Mouse (Mus musculus): ENCODE measurements at regions not wholly inside any gene's neighbourhood (a gene's known extent, or its start where the extent isn't known, plus 50 kb on each side); places are given as distances from the start of the nearest gene placed in this dataset.
"Not testable (repeated sequence)": the region's sequence is repeated elsewhere in the genome, so short reads cannot be mapped to it uniquely, and the experiment has no call there.

GRCm38 (mm10) chr11:7705312-7705764 lies 491.6 kb upstream of the Igfbp3 start:
- Histone ChIP-seq H3K4me2 (ENCODE audit: low read length) (no peak overlapping the region), H3K27ac (ENCODE audit: low read length) (peak overlapping the region; percentile 44; the same call in 1 of the 2 replicates), H3K27me3 (replicated peaks; ENCODE audit: control insufficient read depth, insufficient read depth, low read length) (no peaks in the 10 kb centered on the region), H3K9me3 (ENCODE audit: control insufficient read depth, low read length) (no peaks in the 10 kb centered on the region), H3K9ac (replicated peaks; ENCODE audit: low read depth, low read length) (no peak overlapping the region), H3K36me3 (ENCODE audit: control insufficient read depth, insufficient read depth) (no peaks in the 10 kb centered on the region), H3K4me1 (replicated peaks; ENCODE audit: control insufficient read depth, insufficient read depth, low read length) (peaks cover 3% of the 10 kb centered on the region; the same call in 1 of the 2 replicates), H3K4me3 (replicated peaks; ENCODE audit: low read length) (no peak overlapping the region)
- WGBS, result 59% methylated on average over 3 of the region's 3 CpGs
- ATAC-seq, result peak; percentile 94

GRCm38 (mm10) chr11:7697591-7697990 lies 483.9 kb upstream of the Igfbp3 start:
- H3K4me1 ChIP-seq (replicated peaks; ENCODE audit: control insufficient read depth, insufficient read depth, low read length), result no peaks in the 10 kb centered on the region
- no peaks in the 10 kb centered on the region for H3K27me3 ChIP-seq (replicated peaks; ENCODE audit: control insufficient read depth, insufficient read depth, low read length)
- H3K4me3 ChIP-seq (replicated peaks; ENCODE audit: low read length), result no peak overlapping the region
- no peak for ATAC-seq
- no peak overlapping the region for H3K4me2 ChIP-seq (ENCODE audit: low read length)
- 91% methylated on average over 1 of the region's 1 CpGs for WGBS
- no peak overlapping the region for H3K27ac ChIP-seq (ENCODE audit: low read length)
- H3K36me3 ChIP-seq (ENCODE audit: control insufficient read depth, insufficient read depth), result no peaks in the 10 kb centered on the region
- no peak overlapping the region for H3K9ac ChIP-seq (replicated peaks; ENCODE audit: low read depth, low read length)
- H3K9me3 ChIP-seq (ENCODE audit: control insufficient read depth, low read length), result no peaks in the 10 kb centered on the region

GRCm38 (mm10) chr11:7689701-7690100 lies 476.0 kb upstream of the Igfbp3 start:
- ATAC-seq; H3K27me3 ChIP-seq (replicated peaks; ENCODE audit: control insufficient read depth, insufficient read depth, low read length); H3K9me3 ChIP-seq (ENCODE audit: control insufficient read depth, low read length); H3K9ac ChIP-seq (replicated peaks; ENCODE audit: low read depth, low read length); H3K4me2 ChIP-seq (ENCODE audit: low read length); H3K4me3 ChIP-seq (replicated peaks; ENCODE audit: low read length); H3K4me1 ChIP-seq (replicated peaks; ENCODE audit: control insufficient read depth, insufficient read depth, low read length); H3K36me3 ChIP-seq (ENCODE audit: control insufficient read depth, insufficient read depth); H3K27ac ChIP-seq (ENCODE audit: low read length): not testable (repeated sequence)
- WGBS, result 73% methylated on average over 3 of the region's 3 CpGs

- no peaks in the 10 kb centered on the region for H3K4me1 ChIP-seq (replicated peaks; ENCODE audit: control insufficient read depth, insufficient read depth, low read length)
- no peaks in the 10 kb centered on the region for H3K9me3 ChIP-seq (ENCODE audit: control insufficient read depth, low read length)
These were observed 459.1 kb upstream of the Igfbp3 start for GRCm38 (mm10) chr11:7672821-7673220.

GRCm38 (mm10) chr11:7630637-7631036 lies 416.9 kb upstream of the Igfbp3 start:
- Histone ChIP-seq H3K4me3 (replicated peaks; ENCODE audit: low read length) (no peak overlapping the region), H3K4me1 (replicated peaks; ENCODE audit: control insufficient read depth, insufficient read depth, low read length) (no peaks in the 10 kb centered on the region), H3K27ac (ENCODE audit: low read length) (no peak overlapping the region), H3K9me3 (ENCODE audit: control insufficient read depth, low read length) (no peaks in the 10 kb centered on the region), H3K4me2 (ENCODE audit: low read length) (no peak overlapping the region), H3K36me3 (ENCODE audit: control insufficient read depth, insufficient read depth) (no peaks in the 10 kb centered on the region), H3K27me3 (replicated peaks; ENCODE audit: control insufficient read depth, insufficient read depth, low read length) (no peaks in the 10 kb centered on the region), H3K9ac (replicated peaks; ENCODE audit: low read depth, low read length) (no peak overlapping the region)
- ATAC-seq, result 0 out of 2 replicates have a peak, but pooled peaks have one; percentile 8

More at GRCm38 (mm10) chr11:7672821-7673220, 459.1 kb upstream of the Igfbp3 start:
- H3K9ac ChIP-seq (replicated peaks; ENCODE audit: low read depth, low read length), result no peak overlapping the region
- no peaks in the 10 kb centered on the region for H3K36me3 ChIP-seq (ENCODE audit: control insufficient read depth, insufficient read depth)
- no peak overlapping the region for H3K4me3 ChIP-seq (replicated peaks; ENCODE audit: low read length)
- H3K4me2 ChIP-seq (ENCODE audit: low read length), result no peak overlapping the region
- no peak for ATAC-seq
- H3K27ac ChIP-seq (ENCODE audit: low read length), result no peak overlapping the region
- H3K27me3 ChIP-seq (replicated peaks; ENCODE audit: control insufficient read depth, insufficient read depth, low read length), result no peaks in the 10 kb centered on the region

- Histone ChIP-seq H3K4me2 (ENCODE audit: low read length) (no peak overlapping the region), H3K9ac (replicated peaks; ENCODE audit: low read depth, low read length) (no peak overlapping the region), H3K9me3 (ENCODE audit: control insufficient read depth, low read length) (no peaks in the 10 kb centered on the region), H3K27ac (ENCODE audit: low read length) (no peak overlapping the region), H3K36me3 (ENCODE audit: control insufficient read depth, insufficient read depth) (no peaks in the 10 kb centered on the region), H3K4me1 (replicated peaks; ENCODE audit: control insufficient read depth, insufficient read depth, low read length) (no peaks in the 10 kb centered on the region), H3K27me3 (replicated peaks; ENCODE audit: control insufficient read depth, insufficient read depth, low read length) (no peaks in the 10 kb centered on the region), H3K4me3 (replicated peaks; ENCODE audit: low read length) (no peak overlapping the region)
- ATAC-seq, result no peak
- WGBS, result 79% methylated on average over 3 of the region's 3 CpGs
These were observed 411.5 kb upstream of the Igfbp3 start for GRCm38 (mm10) chr11:7625256-7625655.

GRCm38 (mm10) chr11:7620320-7620719 lies 406.6 kb upstream of the Igfbp3 start:
- Histone ChIP-seq H3K36me3 (ENCODE audit: control insufficient read depth, insufficient read depth) (no peaks in the 10 kb centered on the region), H3K27me3 (replicated peaks; ENCODE audit: control insufficient read depth, insufficient read depth, low read length) (no peaks in the 10 kb centered on the region), H3K4me3 (replicated peaks; ENCODE audit: low read length) (no peak overlapping the region), H3K27ac (ENCODE audit: low read length) (no peak overlapping the region), H3K9ac (replicated peaks; ENCODE audit: low read depth, low read length) (no peak overlapping the region), H3K4me2 (ENCODE audit: low read length) (no peak overlapping the region), H3K4me1 (replicated peaks; ENCODE audit: control insufficient read depth, insufficient read depth, low read length) (no peaks in the 10 kb centered on the region), H3K9me3 (ENCODE audit: control insufficient read depth, low read length) (no peaks in the 10 kb centered on the region)
- no peak for ATAC-seq
- 86% methylated on average over 6 of the region's 6 CpGs for WGBS

GRCm38 (mm10) chr11:7610752-7611151 lies 397.0 kb upstream of the Igfbp3 start:
- Histone ChIP-seq H3K36me3 (ENCODE audit: control insufficient read depth, insufficient read depth) (no peaks in the 10 kb centered on the region), H3K9ac (replicated peaks; ENCODE audit: low read depth, low read length) (no peak overlapping the region), H3K4me3 (replicated peaks; ENCODE audit: low read length) (no peak overlapping the region), H3K4me1 (replicated peaks; ENCODE audit: control insufficient read depth, insufficient read depth, low read length) (no peaks in the 10 kb centered on the region), H3K27me3 (replicated peaks; ENCODE audit: control insufficient read depth, insufficient read depth, low read length) (no peaks in the 10 kb centered on the region), H3K9me3 (ENCODE audit: control insufficient read depth, low read length) (no peaks in the 10 kb centered on the region), H3K4me2 (ENCODE audit: low read length) (no peak overlapping the region), H3K27ac (ENCODE audit: low read length) (no peak overlapping the region)
- 79% methylated on average over 2 of the region's 2 CpGs for WGBS
- no peak for ATAC-seq

GRCm38 (mm10) chr11:7609921-7610320 lies 396.2 kb upstream of the Igfbp3 start:
- Histone ChIP-seq H3K4me2 (ENCODE audit: low read length) (no peak overlapping the region), H3K4me1 (replicated peaks; ENCODE audit: control insufficient read depth, insufficient read depth, low read length) (no peaks in the 10 kb centered on the region), H3K36me3 (ENCODE audit: control insufficient read depth, insufficient read depth) (no peaks in the 10 kb centered on the region), H3K27me3 (replicated peaks; ENCODE audit: control insufficient read depth, insufficient read depth, low read length) (no peaks in the 10 kb centered on the region), H3K9me3 (ENCODE audit: control insufficient read depth, low read length) (no peaks in the 10 kb centered on the region), H3K9ac (replicated peaks; ENCODE audit: low read depth, low read length) (no peak overlapping the region), H3K4me3 (replicated peaks; ENCODE audit: low read length) (no peak overlapping the region), H3K27ac (ENCODE audit: low read length) (no peak overlapping the region)
- no peak for ATAC-seq

- Histone ChIP-seq H3K4me3 (replicated peaks; ENCODE audit: low read length) (no peak overlapping the region), H3K4me1 (replicated peaks; ENCODE audit: control insufficient read depth, insufficient read depth, low read length) (no peaks in the 10 kb centered on the region), H3K27me3 (replicated peaks; ENCODE audit: control insufficient read depth, insufficient read depth, low read length) (no peaks in the 10 kb centered on the region), H3K9me3 (ENCODE audit: control insufficient read depth, low read length) (no peaks in the 10 kb centered on the region), H3K4me2 (ENCODE audit: low read length) (no peak overlapping the region), H3K27ac (ENCODE audit: low read length) (no peak overlapping the region), H3K9ac (replicated peaks; ENCODE audit: low read depth, low read length) (no peak overlapping the region), H3K36me3 (ENCODE audit: control insufficient read depth, insufficient read depth) (no peaks in the 10 kb centered on the region)
- 87% methylated on average over 7 of the region's 7 CpGs for WGBS
- no peak for ATAC-seq
These were observed 392.9 kb upstream of the Igfbp3 start for GRCm38 (mm10) chr11:7606652-7607051.
